Mouse (Mus musculus) granulocyte monocyte progenitor cell, adult 5-6 weeks (primary cell): Measurements from ENCODE around the gene Bbs9. TPM values are rescaled to one million over a fixed set of nuclear protein-coding genes. Genes with fewer than 3 reads are reported as not detected.

Source experiments
- ATAC-seq: replicated peaks from 2 replicates; pipeline ENCODE4 v1.8.0; 2016; ENCODE audit warnings: mild to moderate bottlenecking, moderate TSS enrichment, inconsistent platforms; ENCODE audit not compliant: poor library complexity, severe bottlenecking
- total RNA-seq, 2 experiments: library from RNA; stranded (forward) in 1 of 2; stranded (reverse) in 1 of 2; fragments of 200-712, 200-1000 nt in 1 of 2; fragments of >200 nt in 1 of 2; fragmentation: Nextera tagmentation in 1 of 2; gene quantifications; 2 replicates each; pipeline ENCODE4 v1.2.3; 2014 to 2017

Gene Bbs9
- total RNA-seq, 2 experiments from 2014 or later: 18.4 to 20.5 TPM

DNA sequence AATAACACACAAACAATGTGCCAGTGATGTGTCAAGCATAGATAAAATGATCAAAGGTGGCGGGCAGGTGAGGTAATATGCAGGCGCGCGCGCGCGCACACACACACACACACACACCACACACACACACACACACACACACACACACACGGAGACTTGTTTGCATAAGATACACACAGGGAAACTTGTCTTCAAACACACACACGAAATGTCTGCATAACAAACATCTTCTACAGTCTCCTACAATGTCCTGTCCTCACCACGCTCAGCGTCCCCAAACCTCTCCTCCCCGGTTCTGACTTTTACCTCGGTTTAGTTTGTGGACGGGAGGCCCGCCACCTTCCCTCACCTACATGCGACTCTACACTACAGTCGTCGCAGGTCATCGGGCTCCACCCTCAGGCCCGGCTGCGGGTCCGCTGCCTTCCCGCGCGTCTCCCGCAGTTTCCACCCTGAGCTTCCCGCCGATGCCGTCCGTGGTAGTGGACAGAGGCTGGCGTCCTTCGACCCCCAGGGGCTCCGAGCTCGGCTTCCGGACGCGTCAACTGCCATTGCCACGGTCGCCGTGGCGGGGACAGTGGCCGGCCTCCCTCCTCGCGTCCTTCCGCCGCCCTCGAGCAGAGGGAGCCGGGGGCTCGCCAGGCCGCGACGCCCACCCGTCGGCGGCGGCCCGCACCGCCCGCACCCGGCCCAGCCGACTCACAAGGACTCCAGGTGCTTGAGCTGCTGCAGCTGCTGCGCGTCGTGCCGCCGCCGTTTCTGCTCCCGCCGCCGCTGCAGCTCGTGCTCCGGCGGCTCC is 7.9 kb upstream of the Bbs9 start:
- peak; percentile 54 for ATAC-seq

DNA sequence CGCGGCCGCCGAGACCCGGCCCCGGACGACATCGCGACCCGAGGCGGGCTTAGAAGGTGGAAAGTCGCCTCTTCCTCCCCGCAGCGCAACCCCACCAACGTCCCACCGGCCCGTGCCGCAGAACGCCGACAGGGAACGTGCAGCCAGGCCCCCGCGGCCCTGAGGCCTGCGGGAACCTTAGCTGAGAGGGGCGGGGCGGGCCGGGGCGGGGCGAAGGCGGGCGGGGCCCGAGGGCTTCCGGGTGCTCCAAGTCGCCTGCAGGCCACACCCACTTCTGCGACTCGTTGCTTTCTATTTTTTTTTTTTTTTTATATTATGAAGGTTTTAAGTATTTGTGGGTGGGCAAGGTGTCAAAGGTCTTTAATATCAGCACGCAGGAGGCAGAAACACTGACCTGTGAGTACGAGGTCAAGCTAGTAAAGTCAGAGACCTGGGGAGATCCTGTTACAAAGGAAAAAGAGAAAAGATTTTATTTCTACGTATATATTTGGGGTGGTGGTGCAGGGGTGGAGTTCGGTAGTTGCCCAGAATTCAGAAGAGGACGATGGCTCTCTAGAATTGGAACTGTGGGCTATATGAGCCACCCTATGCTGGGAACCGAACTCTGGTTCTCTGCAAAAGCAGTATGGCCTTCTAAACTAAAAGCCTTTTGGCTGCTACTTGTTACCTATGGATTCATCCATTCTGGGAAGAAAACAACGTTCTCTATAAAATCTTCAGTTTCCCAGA is 7.2 kb upstream of the Bbs9 start:
- ATAC-seq: peak; percentile 86

DNA sequence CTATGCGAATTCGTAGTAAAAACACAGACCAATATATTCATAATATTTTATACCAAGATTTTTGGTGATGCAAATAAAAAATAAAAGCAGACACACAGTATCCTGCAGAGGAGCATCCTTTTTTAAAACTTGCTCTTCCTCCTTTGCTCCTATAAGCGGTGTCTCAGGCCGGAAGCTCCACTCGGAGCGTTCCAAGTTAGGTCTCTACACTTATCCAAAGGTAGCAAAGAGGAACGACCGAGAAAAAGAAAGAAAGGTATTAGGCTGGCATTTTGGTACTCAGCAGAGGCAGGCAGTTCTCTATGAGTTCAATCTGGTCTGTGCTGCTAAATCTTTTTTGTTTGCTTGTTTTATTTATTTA is 6.6 kb upstream of the Bbs9 start:
- no peak for ATAC-seq

DNA sequence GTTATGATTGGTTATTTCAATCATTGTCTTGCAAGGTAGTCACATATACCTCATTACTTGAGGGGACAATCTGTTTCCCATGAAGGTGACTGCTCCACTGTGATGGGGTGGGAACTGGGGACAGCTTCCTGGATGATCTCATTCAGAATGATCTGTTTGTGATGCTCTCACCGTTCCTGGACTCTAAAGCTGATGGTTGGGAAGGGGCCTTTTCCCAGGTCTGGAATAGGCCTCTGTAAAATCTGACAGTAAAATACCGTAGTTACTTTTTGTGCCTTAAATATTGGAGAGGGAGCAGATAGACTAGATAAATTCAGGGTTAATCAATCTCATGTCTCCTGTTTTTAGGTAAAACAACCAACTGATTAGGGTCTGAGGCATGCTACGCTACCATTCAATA is 5.9 kb upstream of the Bbs9 start, which contains the start of gene Rp9:
Rp9 (minus strand) TSS at position 101 of the 400 bp plus-strand sequence.
- ATAC-seq: no peak

DNA sequence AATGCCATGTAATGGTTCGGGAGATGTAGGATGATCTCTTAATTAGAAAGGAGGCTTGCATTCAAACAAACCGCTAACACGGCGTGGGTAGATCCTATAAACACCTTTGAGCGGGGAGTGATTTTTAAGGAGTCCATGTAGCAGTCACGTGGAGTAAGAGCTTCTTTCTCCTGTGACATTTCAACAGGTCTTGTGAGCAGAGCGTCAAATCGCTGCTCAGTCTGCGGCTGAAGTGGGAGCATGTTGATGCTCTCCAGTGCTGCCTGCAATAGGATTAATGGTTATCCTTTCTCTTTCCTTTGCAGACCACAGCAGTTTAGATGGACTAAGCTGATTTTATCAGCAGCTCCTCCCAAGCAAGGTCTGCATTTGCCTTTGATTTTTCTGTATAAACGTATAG is 750 bp downstream of the Bbs9 start:
- 0 out of 2 replicates have a peak, but pooled peaks have one; percentile 21 for ATAC-seq

DNA sequence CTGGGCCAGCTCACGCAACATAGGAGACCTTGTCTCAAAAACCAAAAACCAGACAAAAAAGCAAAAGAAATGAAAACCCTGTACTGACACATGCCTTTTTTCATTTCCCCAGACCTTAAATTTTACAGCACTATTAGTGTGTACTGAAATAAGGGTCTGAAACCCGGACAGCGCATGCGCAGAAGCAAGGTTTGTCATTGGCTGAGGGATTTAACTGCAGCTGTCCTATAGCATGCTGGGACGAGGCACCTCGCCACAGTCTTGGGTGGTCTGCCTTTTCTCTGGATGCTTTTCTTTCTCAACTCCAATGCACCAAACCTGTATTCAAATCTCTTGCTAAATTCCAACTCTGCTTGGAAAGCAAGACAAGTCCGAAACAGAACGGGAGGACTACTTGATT is 3.4 kb downstream of the Bbs9 start:
- ATAC-seq: no peak

DNA sequence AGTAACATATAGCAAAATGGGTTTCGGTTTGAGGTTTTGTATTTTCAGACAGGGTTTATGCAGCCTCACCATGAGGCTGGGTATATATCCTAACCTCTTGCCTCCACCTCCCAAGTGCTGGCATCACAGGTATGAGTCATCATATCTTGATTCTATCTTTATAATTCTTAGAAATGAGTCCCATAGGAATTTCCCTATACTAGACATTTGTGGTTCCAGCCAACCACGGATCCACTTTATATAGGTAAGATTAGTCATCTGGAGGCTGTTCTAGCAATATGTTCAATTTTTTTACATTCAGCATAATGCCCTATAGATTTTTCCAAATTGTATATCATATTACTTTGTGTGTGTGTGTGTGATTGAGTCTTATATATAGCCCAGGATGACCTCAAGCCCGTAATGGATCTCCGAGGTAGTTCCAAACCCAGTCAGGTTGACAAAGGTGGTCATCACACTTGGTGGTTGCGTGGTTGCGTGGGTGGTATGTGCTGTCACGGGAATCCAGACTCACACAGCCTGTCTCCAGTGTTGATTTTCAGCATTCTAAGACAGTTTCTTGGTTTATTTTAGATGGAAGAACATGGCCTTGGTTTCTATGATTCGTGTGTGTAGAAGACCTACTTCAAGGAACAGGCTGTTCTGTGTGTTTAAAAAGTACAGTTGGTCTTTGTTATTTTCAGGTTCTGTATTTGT is 8.5 kb downstream of the Bbs9 start:
- no peak for ATAC-seq

DNA sequence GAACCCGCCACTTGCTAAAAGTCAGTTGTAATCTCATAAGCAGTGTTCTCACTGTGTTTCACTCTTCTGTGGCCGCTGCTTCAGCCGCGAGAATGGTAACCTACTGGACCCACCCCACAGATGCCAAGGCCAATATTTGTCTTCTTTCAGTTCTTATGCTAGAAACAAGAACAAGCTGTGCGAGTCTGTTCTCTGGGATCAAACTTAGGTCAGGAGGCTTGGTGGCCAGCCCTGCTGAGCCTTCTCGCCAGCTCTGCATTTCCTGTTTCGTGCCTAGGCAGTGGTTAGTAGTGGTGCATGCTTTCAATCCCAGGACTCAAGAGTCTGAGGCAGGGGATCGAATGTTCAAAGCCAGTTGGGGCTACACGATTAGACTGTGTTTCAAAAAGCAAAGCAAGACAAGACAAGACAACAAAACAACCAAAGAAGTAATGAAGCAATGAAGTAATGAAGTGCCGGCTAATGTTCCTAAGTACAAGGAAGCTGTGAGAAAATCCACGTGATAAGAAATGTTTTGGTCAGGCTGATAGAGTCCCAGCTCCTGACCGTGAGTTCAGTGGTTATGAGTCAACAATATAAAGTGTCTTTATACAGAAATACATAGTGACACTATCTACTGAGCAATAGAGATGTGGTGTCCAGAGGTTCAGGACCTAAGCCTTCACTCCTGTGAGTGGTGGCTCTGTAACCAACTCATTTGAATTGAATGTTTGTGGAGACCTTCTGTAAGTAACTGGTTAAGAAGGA is 9.2 kb downstream of the Bbs9 start:
- ATAC-seq: no peak

DNA sequence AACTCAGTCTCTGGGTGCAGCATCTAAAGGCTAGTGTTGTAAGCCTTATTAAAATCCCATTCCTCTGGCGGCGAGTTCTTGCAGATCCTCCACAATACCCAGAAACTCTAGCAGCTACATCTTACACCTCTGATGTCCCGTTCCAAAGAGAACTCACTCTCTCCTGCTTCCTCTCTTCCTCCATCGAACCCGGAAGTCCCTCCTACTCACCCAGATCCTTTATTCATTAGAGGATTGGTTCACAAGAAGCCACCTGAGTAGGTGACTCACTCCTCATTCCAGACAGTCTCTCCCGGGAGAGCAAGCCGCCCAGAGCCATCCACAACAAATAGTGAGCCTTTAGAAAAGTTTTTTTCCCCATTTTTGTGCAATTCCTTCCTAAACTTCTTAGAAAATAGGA is 10.7 kb downstream of the Bbs9 start:
- no peak for ATAC-seq

DNA sequence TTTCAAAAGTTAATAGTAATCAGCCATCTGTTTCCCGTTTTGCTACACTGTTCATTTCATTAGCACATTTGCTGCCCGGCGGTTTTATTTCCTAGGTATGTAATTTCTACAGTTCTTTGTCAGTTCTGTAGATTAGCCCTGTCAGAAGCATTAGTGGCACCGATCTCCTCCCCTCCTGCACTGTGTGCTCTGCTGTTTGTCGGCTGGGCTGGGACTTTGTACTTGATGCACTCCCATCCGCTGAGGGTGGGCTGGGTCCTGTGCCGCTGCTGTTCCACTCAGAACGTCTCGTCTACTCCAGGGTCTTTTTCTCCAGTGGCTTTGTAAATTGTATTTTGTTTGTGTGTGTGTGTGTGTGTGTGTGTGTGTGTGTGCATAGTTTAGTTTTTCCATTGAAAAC is 13.4 kb downstream of the Bbs9 start:
- no peak for ATAC-seq

DNA sequence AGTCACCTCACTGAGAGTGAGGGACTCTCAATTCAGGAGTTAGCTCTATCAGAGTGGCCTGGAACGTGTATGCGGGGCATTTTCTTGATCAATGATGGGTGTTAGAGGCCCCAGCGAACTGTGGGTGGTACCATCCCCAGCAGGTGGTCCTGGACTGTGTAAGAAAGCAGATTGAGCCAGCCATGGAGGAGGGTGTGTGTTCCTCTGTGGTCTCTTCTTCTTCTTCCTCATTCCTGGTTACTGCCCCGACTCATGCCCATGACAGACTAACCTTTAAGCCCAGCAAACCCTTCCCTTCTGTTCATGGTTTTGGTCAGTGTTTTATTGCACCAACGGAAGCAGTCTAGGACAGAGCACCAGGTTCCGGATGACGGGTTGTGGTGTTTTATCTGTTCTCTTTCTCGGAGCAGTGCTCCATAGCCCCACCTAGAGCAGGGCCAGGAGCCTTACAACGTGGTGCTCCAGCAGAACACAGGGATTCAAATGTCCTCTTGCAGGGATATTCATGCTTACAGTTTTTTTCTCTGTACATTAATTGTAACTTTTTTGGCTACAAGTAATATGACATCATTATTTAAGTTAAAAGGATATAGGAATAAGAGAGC is 18.8 kb downstream of the Bbs9 start:
- peak; percentile 69 for ATAC-seq

DNA sequence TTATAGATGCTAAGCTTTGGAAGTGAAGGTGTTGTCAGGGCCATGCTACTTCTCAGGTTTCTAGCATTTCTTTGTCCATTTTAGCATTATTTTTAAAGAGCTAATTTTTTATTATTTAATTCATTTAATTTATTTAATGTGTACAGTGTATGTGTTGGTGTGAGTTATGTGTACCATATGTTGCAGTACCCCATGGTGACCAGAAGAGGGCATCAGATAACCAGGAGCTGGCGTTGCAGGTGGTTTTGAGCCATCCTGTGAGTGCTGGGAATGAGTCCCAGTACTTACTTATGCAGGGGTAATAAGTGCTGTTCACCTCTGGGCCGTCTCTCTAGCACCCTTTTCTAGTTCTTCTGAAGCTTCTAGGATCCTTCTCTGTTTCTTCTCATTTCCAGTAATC is 19.6 kb downstream of the Bbs9 start:
- no peak for ATAC-seq

DNA sequence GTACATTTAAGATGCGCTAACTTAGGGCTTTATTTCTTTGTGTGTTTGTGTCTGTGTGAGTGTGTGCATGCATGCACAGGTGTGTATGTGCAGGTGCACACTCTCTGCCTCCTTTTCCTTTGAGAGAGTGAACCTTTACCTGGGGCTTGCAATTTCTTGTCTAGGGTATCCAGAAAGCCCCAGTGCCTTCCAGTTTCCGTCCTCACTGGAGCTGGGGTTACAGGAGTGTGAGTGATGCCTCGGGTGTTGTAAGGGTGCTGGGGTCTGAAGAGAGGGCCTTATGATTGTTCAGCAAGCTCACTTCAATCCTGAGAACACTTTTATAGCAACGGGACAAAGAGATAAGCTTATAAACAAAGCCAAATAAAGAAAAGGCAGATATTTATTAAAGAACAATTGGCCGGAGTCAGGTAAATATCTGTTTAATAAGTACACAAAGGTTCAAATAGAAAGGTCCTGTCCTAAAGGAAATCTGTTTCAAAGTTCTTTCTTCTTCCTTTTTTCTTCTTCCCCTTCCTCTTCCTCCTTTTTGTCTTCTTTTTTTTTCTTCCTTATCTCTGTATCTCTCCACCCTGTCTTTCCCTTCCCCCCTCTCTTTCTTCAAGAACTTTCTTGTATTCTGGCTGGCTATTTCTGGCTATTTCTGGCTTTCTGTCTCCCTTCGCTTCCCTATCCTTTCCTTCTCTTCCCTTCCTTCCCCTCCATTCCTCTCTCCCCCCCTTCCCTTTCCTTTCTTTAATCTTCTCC is 21.7 kb downstream of the Bbs9 start:
- no peak for ATAC-seq

DNA sequence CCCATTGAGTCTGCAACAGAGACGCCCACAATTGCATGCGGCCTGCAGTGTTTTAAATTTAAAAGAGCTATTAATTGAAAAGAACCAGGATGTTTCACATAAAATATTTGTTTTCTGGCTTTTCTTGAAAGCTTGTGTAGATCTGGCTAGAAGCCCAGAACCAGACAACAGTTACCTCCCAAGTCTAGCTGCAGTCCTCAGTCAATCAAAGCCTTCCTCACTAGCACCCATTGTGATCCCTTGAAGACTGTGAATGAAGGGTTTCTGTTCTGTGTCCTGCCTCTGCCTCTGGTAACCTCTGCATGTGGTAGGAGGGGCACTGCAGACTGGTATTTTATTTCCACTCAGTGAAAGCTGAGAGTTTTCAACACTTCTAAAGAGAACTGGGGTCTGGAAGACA is 27.5 kb downstream of the Bbs9 start:
- no peak for ATAC-seq

DNA sequence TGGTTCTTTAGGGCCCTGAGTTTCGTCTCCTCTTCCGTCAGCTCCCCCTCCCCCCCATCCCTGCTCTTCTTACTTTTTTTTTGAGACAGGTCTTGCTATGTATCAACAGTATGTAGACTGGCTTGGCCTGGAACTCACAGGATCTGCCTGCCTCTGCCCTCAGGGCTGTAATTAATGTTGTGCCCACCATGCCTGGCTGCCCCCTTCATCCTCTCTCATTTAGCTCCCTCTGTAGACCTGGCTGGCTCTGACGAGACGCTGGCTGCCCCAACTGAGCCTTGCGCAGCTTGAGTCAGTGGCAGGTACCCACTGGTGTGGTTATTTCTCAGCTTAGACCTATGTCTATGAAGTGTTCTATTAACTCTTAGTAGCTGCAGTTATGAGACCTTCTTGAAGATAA is 28.1 kb downstream of the Bbs9 start:
- ATAC-seq: no peak

DNA sequence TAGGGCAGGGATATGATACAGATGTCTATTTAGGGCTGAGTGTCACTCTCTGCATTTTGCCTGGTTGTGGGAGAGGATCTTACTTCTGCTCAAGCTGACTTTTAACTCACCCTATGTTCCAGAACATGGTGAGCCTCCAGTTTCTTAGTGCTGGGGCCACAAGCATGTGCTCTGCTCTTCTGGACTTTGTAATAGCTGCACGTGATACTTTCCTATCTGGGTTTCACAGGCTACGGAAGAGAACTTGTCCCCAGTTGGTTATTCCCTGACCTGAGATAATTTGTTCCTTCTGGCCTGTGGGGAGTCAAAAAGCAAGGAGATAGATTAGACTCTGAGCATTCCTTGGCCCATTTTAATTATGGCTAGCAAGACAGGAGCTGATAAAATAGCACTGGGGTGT is 30.1 kb downstream of the Bbs9 start:
- ATAC-seq: no peak

DNA sequence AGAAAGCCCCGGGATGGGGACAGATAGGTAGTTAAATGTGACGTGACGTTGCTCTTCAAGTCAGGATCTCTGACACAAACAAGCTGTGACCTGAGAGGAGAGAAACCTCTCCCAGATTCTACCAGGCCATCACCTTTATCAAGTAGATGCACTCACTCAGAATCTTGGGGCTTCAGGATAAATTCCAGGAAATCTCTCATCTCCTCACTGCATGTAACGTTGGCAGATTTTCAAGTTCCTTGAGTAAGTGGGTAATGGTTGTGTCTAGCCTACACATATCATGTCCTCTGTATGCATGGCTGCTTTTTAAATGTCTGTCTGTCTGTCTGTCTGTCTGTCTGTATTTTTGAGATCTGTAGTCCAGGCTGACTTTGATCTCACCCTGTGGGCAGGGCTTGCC is 39.6 kb downstream of the Bbs9 start:
- no peak for ATAC-seq

DNA sequence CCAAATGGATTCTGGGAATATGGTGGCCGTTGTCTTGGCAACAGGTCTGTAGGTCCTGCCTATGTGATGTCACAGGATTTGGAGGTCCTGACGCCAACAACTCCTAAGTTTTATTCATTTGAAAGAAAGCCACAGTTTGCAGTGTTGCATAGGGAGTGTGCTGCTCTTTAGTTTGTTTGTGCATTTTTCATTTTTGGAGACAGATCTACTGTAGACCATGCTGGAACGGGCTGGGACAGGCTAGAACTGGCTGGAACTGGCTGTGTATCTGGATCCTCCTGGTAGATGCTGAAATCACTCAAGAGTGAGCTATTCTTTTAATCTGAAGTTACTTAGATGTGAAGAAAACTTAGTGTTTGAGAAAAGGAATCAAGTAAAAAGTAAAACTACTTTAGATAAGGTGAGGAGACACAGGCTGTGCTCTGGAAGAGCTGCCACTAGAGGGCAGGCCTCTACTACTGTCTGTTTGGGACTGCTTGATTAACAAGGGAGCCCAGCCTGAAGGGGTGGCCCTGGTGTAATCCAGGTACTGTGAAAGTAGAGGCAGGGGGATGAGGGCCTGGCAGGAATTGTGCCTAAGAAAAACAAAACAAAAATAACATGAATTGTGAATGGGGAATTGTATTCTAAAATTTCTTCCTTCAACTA is 43.0 kb downstream of the Bbs9 start:
- ATAC-seq: peak; percentile 71

DNA sequence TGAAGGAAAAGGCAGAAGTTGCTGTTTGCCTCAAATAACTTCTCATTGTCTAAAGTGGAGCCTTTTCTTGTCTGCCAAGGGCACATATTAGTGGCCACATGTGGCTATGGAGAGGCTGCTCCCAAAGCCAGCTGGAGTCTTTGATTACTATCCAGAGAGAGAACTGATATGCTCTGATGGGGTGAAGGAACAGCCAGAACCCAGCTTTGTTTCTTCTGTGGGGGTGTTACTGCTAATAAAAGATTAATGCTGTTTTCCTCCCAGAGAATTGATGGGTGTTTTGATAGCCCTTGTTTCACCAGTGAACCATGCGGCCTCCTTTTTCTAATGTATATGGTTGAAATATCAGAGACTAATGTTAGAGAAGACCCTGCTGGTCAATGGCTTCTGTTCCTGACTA is 47.9 kb downstream of the Bbs9 start:
- ATAC-seq: no peak
